Mouse (Mus musculus) retina, embryonic 14.5 days (tissue): ENCODE measurements at regions not wholly inside any gene's neighbourhood (a gene's known extent, or its start where the extent isn't known, plus 50 kb on each side); places are given as distances from the start of the nearest gene placed in this dataset.
"Not testable (repeated sequence)": the region's sequence is repeated elsewhere in the genome, so short reads cannot be mapped to it uniquely, and the experiment has no call there.

ENCODE experiments used
- DNase-seq: peaks from one replicate; pipeline ENCODE4 v3.0.0-alpha.2; 2015; ENCODE audit warnings: low spot score

GRCm38 (mm10) chr1:141716953-141717352 is 1471.0 kb downstream of the Kcnt2 start:
- no peak for DNase-seq

DNA sequence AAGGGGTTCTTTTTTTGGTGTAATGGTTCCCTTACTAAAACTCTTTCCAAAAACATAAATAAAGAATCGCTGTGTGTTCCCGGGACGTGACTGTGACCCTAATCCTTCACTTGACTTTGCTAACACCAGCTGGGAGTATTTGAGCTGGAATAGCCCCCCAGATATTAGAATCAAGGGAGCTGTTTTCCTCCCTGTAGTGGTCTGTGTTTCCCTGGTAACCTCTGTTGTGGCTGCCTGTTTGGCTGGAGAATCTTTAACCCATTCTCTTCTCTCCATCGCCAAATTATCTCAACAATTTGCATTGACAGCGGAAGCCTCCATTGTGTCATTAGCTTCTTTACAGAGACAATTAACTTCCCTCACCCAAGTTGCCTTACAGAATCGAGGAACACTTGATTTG is 1471.6 kb downstream of the Kcnt2 start:
- peak; percentile 49 for DNase-seq

DNA sequence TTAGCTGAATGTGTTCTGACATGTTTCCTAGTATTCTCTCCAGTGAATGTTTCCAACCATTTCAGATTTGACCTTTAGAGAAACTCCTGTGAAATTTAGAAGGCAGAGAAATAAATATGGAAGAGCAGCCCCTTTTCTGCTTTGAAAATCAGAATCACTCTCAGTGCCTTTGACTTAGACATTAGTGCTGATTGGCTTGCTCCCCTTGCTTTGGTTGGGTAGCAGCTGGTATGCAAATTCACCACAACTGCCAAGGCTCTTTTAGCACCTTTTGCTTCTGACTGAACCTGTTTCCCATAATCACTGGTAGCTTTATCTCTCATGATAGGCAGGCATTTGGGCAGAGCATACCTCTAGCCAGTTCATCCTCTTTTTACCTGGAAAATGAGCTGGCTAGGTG is 1495.3 kb downstream of the Kcnt2 start:
- DNase-seq, result no peak

GRCm38 (mm10) chr1:141776059-141776458 is 1530.1 kb downstream of the Kcnt2 start:
- DNase-seq, result no peak

DNA sequence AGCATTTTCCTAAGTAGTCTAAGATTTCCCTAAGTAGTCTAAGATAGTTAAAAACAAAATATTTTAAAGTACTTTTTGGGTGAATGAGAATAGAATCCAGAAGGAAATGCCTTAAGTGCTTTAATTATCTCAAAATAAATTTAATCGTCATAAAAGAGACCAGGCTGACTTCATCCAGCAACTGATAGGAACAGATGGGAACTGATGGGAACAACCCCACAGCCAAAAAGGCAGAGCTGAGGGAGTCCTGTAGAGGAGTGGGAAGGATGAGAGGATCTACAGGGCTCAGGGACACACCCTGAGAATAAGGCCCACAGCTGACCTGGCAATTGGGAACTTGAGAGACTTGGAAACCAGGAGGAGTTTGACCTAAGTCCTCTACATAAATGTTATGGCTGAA is 1537.4 kb downstream of the Kcnt2 start:
- no peak for DNase-seq

- no peak for DNase-seq
These were observed 1567.6 kb downstream of the Kcnt2 start for GRCm38 (mm10) chr1:141813315-141814158.

GRCm38 (mm10) chr1:141831444-141831843 is 1585.5 kb downstream of the Kcnt2 start:
- no peak for DNase-seq

GRCm38 (mm10) chr1:141842547-141842946 is 1596.6 kb downstream of the Kcnt2 start:
- no peak for DNase-seq

DNA sequence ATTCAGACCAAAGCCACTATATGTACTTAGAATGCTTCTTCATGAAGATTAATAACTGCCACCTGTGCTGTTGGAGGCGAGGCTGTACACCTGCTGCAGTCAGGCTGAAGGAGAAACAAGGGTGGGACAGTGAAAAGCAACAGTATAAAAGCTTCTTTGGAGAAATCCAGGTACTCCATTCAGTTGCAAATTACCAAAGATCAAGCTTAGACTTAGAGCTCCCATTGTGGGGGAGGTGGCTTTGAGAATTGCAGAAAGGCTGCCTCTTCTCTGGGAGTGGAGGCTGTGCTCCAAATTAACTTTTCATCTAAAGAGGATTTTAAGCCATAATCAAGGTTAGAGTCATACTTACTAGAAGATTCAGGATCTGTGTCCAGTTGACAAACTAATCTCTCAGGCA is 1607.9 kb downstream of the Kcnt2 start:
- not testable (repeated sequence) for DNase-seq

- no peak for DNase-seq
These were observed 1638.4 kb downstream of the Kcnt2 start for GRCm38 (mm10) chr1:141884356-141884755.

DNA sequence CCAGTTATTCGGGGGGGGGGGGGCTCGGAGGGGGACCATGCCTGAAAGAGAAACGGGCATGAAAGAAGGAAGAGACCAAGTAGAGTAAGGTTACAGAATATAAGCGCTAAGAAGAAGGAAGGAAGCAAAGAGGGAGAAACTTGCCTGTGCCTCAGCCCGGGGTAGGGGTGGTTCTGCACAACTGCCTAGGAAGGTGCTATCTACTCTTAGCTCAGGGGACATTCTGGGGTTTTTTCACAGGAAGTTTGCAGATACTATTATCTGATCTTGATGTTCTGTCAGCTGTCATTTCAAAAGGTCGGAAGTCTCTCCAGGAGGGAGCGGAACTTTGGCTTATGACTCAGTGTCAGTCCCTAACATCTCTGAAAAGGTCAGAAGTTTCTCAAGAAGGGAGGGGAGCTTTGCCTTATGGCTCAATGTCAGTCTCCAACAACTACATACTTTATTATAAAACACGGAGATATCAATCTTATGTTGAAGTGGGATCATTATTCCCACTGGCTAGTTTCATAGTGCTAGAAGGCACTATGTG is 1652.0 kb downstream of the Kcnt2 start:
- DNase-seq, result no peak

GRCm38 (mm10) chr1:141911714-141912398 is 1665.9 kb downstream of the Kcnt2 start:
- DNase-seq, result no peak

DNA sequence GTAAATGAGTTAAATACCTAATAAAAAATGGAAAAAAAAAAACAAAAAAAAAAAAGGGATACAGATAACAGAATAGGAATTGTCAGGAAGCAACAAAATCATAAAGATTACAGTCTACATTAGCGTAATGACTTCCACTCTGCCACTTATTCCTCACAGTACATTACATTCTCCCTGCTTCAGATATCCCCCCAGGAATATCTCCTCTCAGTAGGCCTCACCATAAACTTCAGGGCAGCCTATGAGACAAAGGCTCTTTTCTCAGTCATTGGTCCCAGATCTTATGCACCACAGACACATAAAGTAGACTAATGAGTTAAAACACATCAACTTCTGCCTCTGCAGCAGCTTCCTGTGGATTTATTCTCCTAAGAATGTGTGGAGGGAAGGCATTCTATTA is 1680.2 kb downstream of the Kcnt2 start:
- DNase-seq, result no peak

DNA sequence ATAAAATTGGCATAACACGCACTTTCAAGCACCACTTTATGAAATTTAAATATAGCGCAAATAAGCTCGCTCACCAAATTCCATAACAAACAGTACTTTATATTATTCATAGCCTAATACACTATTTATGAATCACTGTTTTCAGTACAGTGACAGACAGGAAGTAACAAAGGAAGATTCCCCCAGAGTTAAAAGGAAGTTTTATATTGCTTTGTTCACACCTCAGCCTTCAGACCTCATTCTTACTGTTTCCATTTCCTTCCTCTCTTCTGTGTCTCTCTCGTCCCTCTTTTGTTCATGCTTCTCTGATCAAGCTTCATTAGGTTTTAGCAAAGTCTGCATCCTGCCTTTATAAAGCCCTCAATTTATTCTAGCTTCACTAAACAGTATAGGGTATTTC is 1680.8 kb downstream of the Kcnt2 start:
- DNase-seq, result peak; percentile 2

- no peak for DNase-seq
These were observed 1692.4 kb upstream of the B3galt2 start for GRCm38 (mm10) chr1:141948055-141948454.

- DNase-seq, result no peak
These were observed 1686.1 kb upstream of the B3galt2 start for GRCm38 (mm10) chr1:141954323-141954867.

- peak; percentile 49 for DNase-seq
These were observed 1678.7 kb upstream of the B3galt2 start for GRCm38 (mm10) chr1:141961743-141962142.

DNA sequence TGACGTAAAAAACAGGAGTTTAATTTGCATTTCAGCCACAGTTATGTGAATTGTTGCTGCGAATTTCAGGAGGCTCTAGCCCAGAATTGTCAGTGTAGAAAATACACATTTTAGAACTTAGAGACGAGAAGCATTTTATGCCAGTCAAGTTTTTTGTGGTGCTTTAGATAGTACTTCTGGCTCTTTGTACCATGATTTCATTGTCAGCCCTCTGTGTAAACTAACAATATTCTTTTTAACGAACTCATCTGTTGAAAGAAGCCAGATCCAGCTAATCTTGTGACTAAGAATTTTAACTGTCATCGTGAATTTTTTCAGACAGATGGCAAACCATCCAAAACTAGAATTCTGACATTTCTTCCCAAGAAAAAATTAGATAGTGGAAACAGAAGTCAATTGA is 1672.3 kb upstream of the B3galt2 start:
- DNase-seq, result no peak

GRCm38 (mm10) chr1:141974329-141974728 is 1666.1 kb upstream of the B3galt2 start:
- DNase-seq, result no peak

DNA sequence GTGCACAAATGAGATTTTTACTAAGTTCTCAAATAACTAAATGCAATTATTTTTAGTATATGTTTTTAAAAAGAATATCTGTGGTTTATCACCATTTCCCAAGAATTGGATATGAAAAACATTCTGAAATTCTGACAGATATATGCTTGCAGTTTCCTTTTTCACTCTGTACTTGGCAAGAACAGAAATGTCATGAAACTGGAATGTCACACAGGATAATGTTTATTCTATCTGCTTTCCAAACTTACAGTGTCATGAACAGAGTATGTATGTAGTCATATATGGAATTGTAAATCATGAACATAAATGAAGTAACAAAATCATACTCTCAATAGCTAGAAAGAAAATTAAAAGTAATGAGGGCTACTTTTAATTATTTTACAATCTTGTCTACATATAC is 1640.7 kb upstream of the B3galt2 start:
- no peak for DNase-seq

- DNase-seq, result no peak
These were observed 1640.1 kb upstream of the B3galt2 start for GRCm38 (mm10) chr1:142000335-142000734.

GRCm38 (mm10) chr1:142006316-142006715 is 1634.1 kb upstream of the B3galt2 start:
- DNase-seq, result no peak

- no peak for DNase-seq
These were observed 1597.7 kb upstream of the B3galt2 start for GRCm38 (mm10) chr1:142042751-142043150.
